Mouse (Mus musculus): Measurements from ENCODE around the gene St5. TPM values are rescaled to one million over a fixed set of nuclear protein-coding genes. Genes with fewer than 3 reads are reported as not detected.

St5 gene
- polyA plus RNA-seq, 1 experiment: 21.7 TPM

- Histone ChIP-seq H3K27ac (ENCODE audit: control insufficient read depth, insufficient read depth, low read length) (no peak overlapping the region), H3K36me3 (ENCODE audit: control insufficient read depth, insufficient read depth, low read length) (peaks cover 8% of the 10 kb centered on the region), H3K4me1 (replicated peaks; ENCODE audit: control insufficient read depth, insufficient read depth, low read length) (peaks cover 6% of the 10 kb centered on the region), H3K27me3 (ENCODE audit: control insufficient read depth, insufficient read depth, low read length) (no peaks in the 10 kb centered on the region), H3K4me3 (ENCODE audit: control insufficient read depth, insufficient read depth, low read length) (no peak overlapping the region)
- 73% methylated on average over 3 of the region's 3 CpGs for WGBS
- TF ChIP-seq CTCF (IDR thresholded peaks at IDR 0.05; ENCODE audit: borderline replicate concordance, control insufficient read depth, extremely low read depth, insufficient read depth, low read length, poor library complexity) (no peak), POLR2A (IDR thresholded peaks at IDR 0.05; ENCODE audit: control insufficient read depth, extremely low read depth, insufficient read depth, low read length, poor library complexity) (no peak)
- DNase-seq: no peak
Measured at GRCm38 (mm10) chr7:109704461-109704860, 1.1 kb upstream of the St5 start.

DNA sequence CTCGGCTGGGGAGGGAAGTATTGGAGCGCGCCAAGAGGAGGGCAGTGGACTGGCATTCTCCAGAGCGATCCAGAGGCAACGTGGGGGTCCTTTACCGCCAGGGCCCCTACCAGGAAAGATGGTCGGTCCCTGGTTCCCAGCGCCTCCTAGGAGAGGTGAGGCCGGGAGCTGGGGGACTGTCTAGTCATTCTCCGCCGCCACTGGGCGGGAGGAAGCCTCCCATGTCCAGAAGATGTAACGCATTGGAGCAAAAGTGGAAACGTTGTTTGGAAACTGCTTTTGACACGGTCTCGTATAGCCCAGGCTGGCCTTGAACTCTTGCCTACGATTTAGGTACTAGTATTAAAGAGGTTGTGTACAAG is 592 bp upstream of the St5 start:
- Histone ChIP-seq H3K27ac (ENCODE audit: control insufficient read depth, insufficient read depth, low read length) (no peak overlapping the region), H3K4me1 (replicated peaks; ENCODE audit: control insufficient read depth, insufficient read depth, low read length) (peaks cover 6% of the 10 kb centered on the region), H3K27me3 (ENCODE audit: control insufficient read depth, insufficient read depth, low read length) (no peaks in the 10 kb centered on the region), H3K36me3 (ENCODE audit: control insufficient read depth, insufficient read depth, low read length) (peaks cover 7% of the 10 kb centered on the region), H3K4me3 (ENCODE audit: control insufficient read depth, insufficient read depth, low read length) (peak overlapping the region; percentile 83)
- 4% methylated on average over 17 of the region's 17 CpGs for WGBS
- TF ChIP-seq POLR2A (IDR thresholded peaks at IDR 0.05; ENCODE audit: control insufficient read depth, extremely low read depth, insufficient read depth, low read length, poor library complexity): no peak
- no peak for TF ChIP-seq CTCF (IDR thresholded peaks at IDR 0.05; ENCODE audit: borderline replicate concordance, control insufficient read depth, extremely low read depth, insufficient read depth, low read length, poor library complexity)
- no peak for DNase-seq

DNA sequence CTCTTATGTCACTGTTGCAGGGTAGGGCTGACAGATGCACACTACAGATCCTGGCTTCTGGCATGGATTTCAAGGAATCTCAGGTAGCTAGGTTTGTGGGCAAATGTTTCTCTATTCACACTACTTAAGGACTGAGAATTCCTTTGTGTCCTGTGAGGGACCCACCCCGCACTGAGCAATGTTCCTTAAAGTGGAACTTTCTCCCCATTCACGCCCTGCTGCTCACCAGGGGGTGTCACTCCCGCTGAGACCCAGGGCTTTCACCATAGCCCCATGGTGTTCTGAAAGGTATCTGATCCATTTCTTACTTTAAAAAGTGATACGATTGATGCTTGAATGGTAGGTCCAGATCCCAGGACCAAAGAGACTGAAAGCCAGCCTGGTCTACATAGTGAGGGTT is 684 bp downstream of the St5 start:
- Histone ChIP-seq H3K36me3 (ENCODE audit: control insufficient read depth, insufficient read depth, low read length) (no peaks in the 10 kb centered on the region), H3K4me1 (replicated peaks; ENCODE audit: control insufficient read depth, insufficient read depth, low read length) (peaks cover 6% of the 10 kb centered on the region), H3K4me3 (ENCODE audit: control insufficient read depth, insufficient read depth, low read length) (no peak overlapping the region), H3K27me3 (ENCODE audit: control insufficient read depth, insufficient read depth, low read length) (no peaks in the 10 kb centered on the region), H3K27ac (ENCODE audit: control insufficient read depth, insufficient read depth, low read length) (no peak overlapping the region)
- WGBS: 87% methylated on average over 4 of the region's 4 CpGs
- TF ChIP-seq CTCF (IDR thresholded peaks at IDR 0.05; ENCODE audit: borderline replicate concordance, control insufficient read depth, extremely low read depth, insufficient read depth, low read length, poor library complexity) (no peak), POLR2A (IDR thresholded peaks at IDR 0.05; ENCODE audit: control insufficient read depth, extremely low read depth, insufficient read depth, low read length, poor library complexity) (no peak)
- no peak for DNase-seq

GRCm38 (mm10) chr7:109700213-109700612 is 3.2 kb downstream of the St5 start:
- Histone ChIP-seq H3K4me1 (replicated peaks; ENCODE audit: control insufficient read depth, insufficient read depth, low read length) (peaks cover 6% of the 10 kb centered on the region), H3K27ac (ENCODE audit: control insufficient read depth, insufficient read depth, low read length) (no peak overlapping the region), H3K4me3 (ENCODE audit: control insufficient read depth, insufficient read depth, low read length) (no peak overlapping the region), H3K36me3 (ENCODE audit: control insufficient read depth, insufficient read depth, low read length) (no peaks in the 10 kb centered on the region), H3K27me3 (ENCODE audit: control insufficient read depth, insufficient read depth, low read length) (no peaks in the 10 kb centered on the region)
- DNase-seq: no peak
- TF ChIP-seq POLR2A (IDR thresholded peaks at IDR 0.05; ENCODE audit: control insufficient read depth, extremely low read depth, insufficient read depth, low read length, poor library complexity) (no peak), CTCF (IDR thresholded peaks at IDR 0.05; ENCODE audit: borderline replicate concordance, control insufficient read depth, extremely low read depth, insufficient read depth, low read length, poor library complexity) (no peak)

DNA sequence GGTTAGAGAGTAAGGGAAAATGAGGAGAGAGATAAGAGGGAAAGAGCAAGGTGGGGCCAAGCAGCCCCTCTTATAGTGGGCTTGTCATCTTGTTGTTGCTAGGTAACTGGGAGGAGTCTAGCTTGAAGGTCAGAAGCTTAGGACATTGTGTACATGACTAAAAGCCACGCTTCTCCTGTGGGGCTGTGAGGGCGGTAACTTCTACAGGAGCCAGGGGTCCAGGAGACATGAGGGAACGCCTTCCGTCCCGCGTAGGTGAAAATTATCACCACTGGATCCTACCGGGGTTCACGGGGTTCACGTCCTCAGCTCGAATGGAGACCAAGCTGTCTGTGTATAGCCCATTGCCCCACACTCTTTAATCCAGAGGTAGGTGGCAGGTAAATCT is 8.1 kb downstream of the St5 start:
- Histone ChIP-seq H3K27ac (ENCODE audit: control insufficient read depth, insufficient read depth, low read length) (no peak overlapping the region), H3K27me3 (ENCODE audit: control insufficient read depth, insufficient read depth, low read length) (no peaks in the 10 kb centered on the region), H3K4me3 (ENCODE audit: control insufficient read depth, insufficient read depth, low read length) (no peak overlapping the region), H3K4me1 (replicated peaks; ENCODE audit: control insufficient read depth, insufficient read depth, low read length) (no peaks in the 10 kb centered on the region), H3K36me3 (ENCODE audit: control insufficient read depth, insufficient read depth, low read length) (no peaks in the 10 kb centered on the region)
- no peak for DNase-seq
- 96% methylated on average over 10 of the region's 10 CpGs for WGBS
- TF ChIP-seq CTCF (IDR thresholded peaks at IDR 0.05; ENCODE audit: borderline replicate concordance, control insufficient read depth, extremely low read depth, insufficient read depth, low read length, poor library complexity) (no peak), POLR2A (IDR thresholded peaks at IDR 0.05; ENCODE audit: control insufficient read depth, extremely low read depth, insufficient read depth, low read length, poor library complexity) (no peak)

DNA sequence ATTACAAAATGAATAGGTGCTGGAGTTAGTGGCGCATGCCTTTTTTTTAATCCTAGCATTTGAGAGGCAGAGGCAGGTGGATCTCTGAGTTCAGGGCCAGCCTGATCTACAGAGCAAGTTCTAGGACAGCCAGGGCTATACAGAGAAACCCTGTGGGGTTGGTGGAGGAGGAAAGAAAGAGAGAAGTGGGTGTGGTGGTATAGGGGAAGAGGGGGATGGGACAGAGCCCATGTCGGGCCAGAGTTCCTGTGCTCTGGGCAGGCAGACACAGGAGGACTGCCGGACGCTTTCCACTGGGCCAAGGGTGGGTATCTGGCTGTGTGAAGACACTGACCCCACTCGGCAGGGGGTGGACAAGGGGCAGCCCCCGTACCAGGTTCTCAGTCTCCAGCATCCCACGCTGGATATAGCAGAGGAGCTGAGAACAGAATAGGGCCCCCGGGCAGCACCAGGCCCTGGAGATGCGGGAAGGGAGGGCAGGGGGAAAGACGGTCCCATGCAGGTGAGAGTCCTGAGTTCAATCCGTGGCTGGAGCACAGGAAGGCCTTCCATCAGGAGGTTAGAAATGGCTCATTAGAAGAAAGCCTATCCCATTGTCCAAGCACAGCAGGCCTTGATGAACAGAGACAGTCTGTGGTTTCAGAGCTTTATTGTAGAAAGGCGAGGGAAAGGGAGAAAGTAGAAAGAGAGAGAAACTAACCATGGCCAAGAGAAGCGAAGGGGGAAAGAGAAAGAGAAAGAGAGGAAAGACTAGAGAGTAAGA is 8.6 kb downstream of the St5 start:
- Histone ChIP-seq H3K27ac (ENCODE audit: control insufficient read depth, insufficient read depth, low read length) (no peak overlapping the region), H3K4me3 (ENCODE audit: control insufficient read depth, insufficient read depth, low read length) (no peak overlapping the region), H3K4me1 (replicated peaks; ENCODE audit: control insufficient read depth, insufficient read depth, low read length) (no peaks in the 10 kb centered on the region), H3K27me3 (ENCODE audit: control insufficient read depth, insufficient read depth, low read length) (no peaks in the 10 kb centered on the region), H3K36me3 (ENCODE audit: control insufficient read depth, insufficient read depth, low read length) (no peaks in the 10 kb centered on the region)
- no peak for DNase-seq
- WGBS: 89% methylated on average over 13 of the region's 13 CpGs
- no peak for TF ChIP-seq POLR2A (IDR thresholded peaks at IDR 0.05; ENCODE audit: control insufficient read depth, extremely low read depth, insufficient read depth, low read length, poor library complexity)
- no peak for TF ChIP-seq CTCF (IDR thresholded peaks at IDR 0.05; ENCODE audit: borderline replicate concordance, control insufficient read depth, extremely low read depth, insufficient read depth, low read length, poor library complexity)

- TF ChIP-seq CTCF (IDR thresholded peaks at IDR 0.05; ENCODE audit: borderline replicate concordance, control insufficient read depth, extremely low read depth, insufficient read depth, low read length, poor library complexity): no peak
- no peak for TF ChIP-seq POLR2A (IDR thresholded peaks at IDR 0.05; ENCODE audit: control insufficient read depth, extremely low read depth, insufficient read depth, low read length, poor library complexity)
- WGBS: 92% methylated on average over 5 of the region's 5 CpGs
- H3K27me3 ChIP-seq (ENCODE audit: control insufficient read depth, insufficient read depth, low read length): no peaks in the 10 kb centered on the region
- no peaks in the 10 kb centered on the region for H3K4me1 ChIP-seq (replicated peaks; ENCODE audit: control insufficient read depth, insufficient read depth, low read length)
- H3K4me3 ChIP-seq (ENCODE audit: control insufficient read depth, insufficient read depth, low read length): no peak overlapping the region
- no peak for DNase-seq
- H3K36me3 ChIP-seq (ENCODE audit: control insufficient read depth, insufficient read depth, low read length): no peaks in the 10 kb centered on the region
- H3K27ac ChIP-seq (ENCODE audit: control insufficient read depth, insufficient read depth, low read length): no peak overlapping the region
Measured at GRCm38 (mm10) chr7:109690961-109691360, 12.4 kb downstream of the St5 start.
